Mouse (Mus musculus) liver, embryonic 16.5 days (tissue): Measurements from ENCODE around the gene Itpr1. TPM values are rescaled to one million over a fixed set of nuclear protein-coding genes. Genes with fewer than 3 reads are reported as not detected.

Experiments
- ATAC-seq: fragments of 200-750 bp; cut with Nextera tagmentation; 2 replicates; pipeline ENCODE4 v1.8.0; 2017; ENCODE audit warnings: low read depth, mild to moderate bottlenecking, moderate number of reproducible peaks, moderate library complexity
- H3K27ac ChIP-seq: fragments of 300-500 bp; sonication (generic); 2 replicates; pipeline ENCODE4 v1.5.1; 2014; ENCODE audit warnings: mild to moderate bottlenecking, low read length
- H3K27me3 ChIP-seq: fragments of 300-500 bp; sonication (generic); 2 replicates; pipeline ENCODE4 v1.6.1; 2014; ENCODE audit warnings: low read depth, low read length, mixed read lengths; ENCODE audit not compliant: control insufficient read depth, insufficient read depth
- H3K36me3 ChIP-seq: fragments of 300-500 bp; sonication (generic); 2 replicates; pipeline ENCODE4 v1.6.1; 2014; ENCODE audit warnings: mild to moderate bottlenecking; ENCODE audit not compliant: control insufficient read depth, insufficient read depth
- H3K4me1 ChIP-seq: fragments of 300-500 bp; sonication (generic); 2 replicates; pipeline ENCODE4 v1.6.1; 2014; ENCODE audit warnings: low read depth, low read length, mixed read lengths; ENCODE audit not compliant: control insufficient read depth
- H3K4me2 ChIP-seq: fragments of 300-500 bp; sonication (generic); 2 replicates; pipeline ENCODE4 v1.6.1; 2014; ENCODE audit warnings: low read depth, low read length, mixed read lengths
- H3K4me3 ChIP-seq: fragments of 300-500 bp; sonication (generic); 2 replicates; pipeline ENCODE4 v1.5.1; 2014; ENCODE audit warnings: low read depth, mild to moderate bottlenecking, low read length
- H3K9ac ChIP-seq: fragments of 300-500 bp; sonication (generic); 2 replicates; pipeline ENCODE4 v1.6.1; 2014; ENCODE audit warnings: low read depth, low read length
- H3K9me3 ChIP-seq: fragments of 300-500 bp; sonication (generic); replicated peaks from 2 replicates; pipeline ENCODE4 v1.6.1; 2016; ENCODE audit warnings: low read length; ENCODE audit not compliant: control insufficient read depth
- WGBS: fragments of 180-500 bp; shearing (Covaris S2); extraction: QIAGEN DNeasy Blood & Tissue Kit; methylation state at CpG from one replicate; pipeline ENCODE4 v1.1.7; 2014; ENCODE audit not compliant: insufficient replicate concordance; 5-methylcytosine and 5-hydroxymethylcytosine counted together
- polyA plus RNA-seq: library from polyadenylated mRNA; unstranded; fragments of >200 nt; fragmentation: Nextera tagmentation; extraction: Ambion mirVana; gene quantifications from 2 replicates; pipeline ENCODE4 v1.2.1, GENCODE M21; 2015

Gene Itpr1
- polyA plus RNA-seq, 1 experiment from 2014 or later, result 2.9 TPM

DNA sequence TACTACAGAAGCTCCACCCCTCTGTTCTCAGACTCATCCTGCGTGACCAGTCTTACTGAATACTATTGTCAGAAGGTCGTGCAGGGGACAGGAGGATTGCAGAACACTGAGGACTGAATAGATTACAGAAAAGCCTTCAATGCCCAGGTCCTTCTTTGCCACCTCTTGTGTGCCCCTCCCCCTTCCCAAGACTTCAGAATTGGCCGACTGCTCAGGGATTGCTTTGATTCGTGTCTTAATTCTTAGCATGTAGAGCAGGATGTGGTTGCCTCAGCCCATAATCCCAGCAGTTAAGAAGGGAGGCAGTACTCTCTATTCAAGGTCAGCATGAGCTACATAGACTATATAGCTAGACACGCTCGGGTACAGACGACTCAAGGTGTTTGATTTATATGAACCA, 359.8 kb downstream of the Itpr1 start:
- H3K36me3 ChIP-seq, result no peaks in the 10 kb centered on the region
- H3K4me3 ChIP-seq, result no peak overlapping the region
- H3K9ac ChIP-seq, result no peak overlapping the region
- no peaks in the 10 kb centered on the region for H3K9me3 ChIP-seq
- no peaks in the 10 kb centered on the region for H3K27me3 ChIP-seq
- H3K4me1 ChIP-seq, result peaks cover 14% of the 10 kb centered on the region
- 57% methylated on average over 7 of the region's 7 CpGs for WGBS
- H3K27ac ChIP-seq, result no peak overlapping the region
- no peak for ATAC-seq
- no peak overlapping the region for H3K4me2 ChIP-seq

GRCm38 (mm10) chr6:108577056-108577455, 364.2 kb downstream of the Itpr1 start:
- no peak overlapping the region for H3K4me2 ChIP-seq
- H3K4me1 ChIP-seq, result no peaks in the 10 kb centered on the region
- no peaks in the 10 kb centered on the region for H3K9me3 ChIP-seq
- H3K27me3 ChIP-seq, result no peaks in the 10 kb centered on the region
- no peak overlapping the region for H3K27ac ChIP-seq
- ATAC-seq, result no peak
- H3K36me3 ChIP-seq, result no peaks in the 10 kb centered on the region
- H3K4me3 ChIP-seq, result no peak overlapping the region
- H3K9ac ChIP-seq, result no peak overlapping the region
- WGBS, result 73% methylated on average over 6 of the region's 6 CpGs

GRCm38 (mm10) chr6:108588426-108588825, 375.5 kb downstream of the Itpr1 start:
- no peaks in the 10 kb centered on the region for H3K4me1 ChIP-seq
- no peaks in the 10 kb centered on the region for H3K36me3 ChIP-seq
- H3K4me3 ChIP-seq, result no peak overlapping the region
- H3K27me3 ChIP-seq, result no peaks in the 10 kb centered on the region
- no peak for ATAC-seq
- 56% methylated on average over 3 of the region's 3 CpGs for whole genome bisulfite sequencing
- H3K4me2 ChIP-seq, result no peak overlapping the region
- H3K9me3 ChIP-seq, result no peaks in the 10 kb centered on the region
- H3K9ac ChIP-seq, result no peak overlapping the region
- H3K27ac ChIP-seq, result no peak overlapping the region

- no peak overlapping the region for H3K27ac ChIP-seq
- no peak overlapping the region for H3K9ac ChIP-seq
- no peaks in the 10 kb centered on the region for H3K9me3 ChIP-seq
- H3K4me1 ChIP-seq, result no peaks in the 10 kb centered on the region
- H3K36me3 ChIP-seq, result no peaks in the 10 kb centered on the region
- no peak for ATAC-seq
- 46% methylated on average over 8 of the region's 8 CpGs for WGBS
- no peak overlapping the region for H3K4me3 ChIP-seq
- H3K4me2 ChIP-seq, result no peak overlapping the region
- no peaks in the 10 kb centered on the region for H3K27me3 ChIP-seq
Observed at GRCm38 (mm10) chr6:108592227-108592626, 379.3 kb downstream of the Itpr1 start.

DNA sequence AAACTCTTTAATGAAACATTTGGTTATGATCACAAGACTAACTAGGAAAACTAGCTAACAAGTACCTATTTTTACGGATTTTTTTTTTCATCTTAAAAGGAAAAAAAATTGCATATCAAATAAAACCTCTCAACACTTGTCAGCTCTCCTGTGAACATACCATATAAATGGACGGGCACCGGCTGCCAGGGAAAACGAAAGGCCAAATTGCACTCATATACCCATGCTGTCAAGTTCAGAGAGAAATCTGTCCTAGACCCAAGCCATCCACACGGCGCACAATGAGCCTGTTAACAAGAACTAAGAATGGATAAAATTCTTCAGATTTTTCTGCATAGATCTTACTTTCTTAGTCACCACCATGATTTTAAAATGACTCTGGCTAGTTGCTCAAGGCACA, 379.7 kb downstream of the Itpr1 start:
- no peak for ATAC-seq
- Histone ChIP-seq H3K27me3 (no peaks in the 10 kb centered on the region), H3K9me3 (no peaks in the 10 kb centered on the region), H3K4me1 (no peaks in the 10 kb centered on the region), H3K4me2 (no peak overlapping the region), H3K36me3 (no peaks in the 10 kb centered on the region), H3K27ac (no peak overlapping the region), H3K4me3 (no peak overlapping the region), H3K9ac (no peak overlapping the region)
- WGBS, result 73% methylated on average over 6 of the region's 6 CpGs

DNA sequence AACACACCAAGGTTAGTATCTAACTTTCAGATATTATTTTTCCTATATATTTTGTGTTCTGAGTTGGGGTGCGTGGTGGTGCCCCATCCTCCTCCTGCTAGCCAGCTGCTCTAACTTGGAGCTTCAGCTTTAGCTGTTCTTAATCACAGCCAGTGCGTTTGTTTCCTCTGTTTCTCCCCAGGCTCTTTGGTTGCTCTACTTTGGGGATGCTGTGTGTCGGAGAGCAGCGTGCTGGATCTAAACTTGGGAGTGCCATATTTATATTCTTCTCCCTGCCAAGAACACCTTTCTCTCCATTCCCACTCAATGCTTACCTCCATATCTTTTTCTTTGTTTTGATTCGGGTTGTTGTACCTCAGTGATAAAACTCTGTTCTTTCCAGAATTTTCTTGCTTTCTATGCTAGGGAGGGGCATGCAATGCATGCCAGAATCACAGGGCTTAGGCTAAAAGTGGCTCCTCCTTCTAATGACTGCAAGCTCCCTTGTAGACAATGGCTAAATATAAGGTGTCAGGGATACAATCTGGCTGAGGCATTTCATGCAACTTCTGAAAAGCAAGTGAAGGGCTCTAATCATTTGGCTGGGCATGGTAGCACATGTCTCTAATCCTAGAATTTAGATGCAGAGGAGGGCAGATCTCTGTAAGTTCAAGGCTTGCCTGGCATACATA, 381.4 kb downstream of the Itpr1 start:
- Histone ChIP-seq H3K27ac (no peak overlapping the region), H3K36me3 (no peaks in the 10 kb centered on the region), H3K4me2 (no peak overlapping the region), H3K9me3 (no peaks in the 10 kb centered on the region), H3K4me3 (no peak overlapping the region), H3K9ac (no peak overlapping the region), H3K4me1 (no peaks in the 10 kb centered on the region), H3K27me3 (no peaks in the 10 kb centered on the region)
- no peak for ATAC-seq
- WGBS, result 60% methylated on average over 5 of the region's 5 CpGs

DNA sequence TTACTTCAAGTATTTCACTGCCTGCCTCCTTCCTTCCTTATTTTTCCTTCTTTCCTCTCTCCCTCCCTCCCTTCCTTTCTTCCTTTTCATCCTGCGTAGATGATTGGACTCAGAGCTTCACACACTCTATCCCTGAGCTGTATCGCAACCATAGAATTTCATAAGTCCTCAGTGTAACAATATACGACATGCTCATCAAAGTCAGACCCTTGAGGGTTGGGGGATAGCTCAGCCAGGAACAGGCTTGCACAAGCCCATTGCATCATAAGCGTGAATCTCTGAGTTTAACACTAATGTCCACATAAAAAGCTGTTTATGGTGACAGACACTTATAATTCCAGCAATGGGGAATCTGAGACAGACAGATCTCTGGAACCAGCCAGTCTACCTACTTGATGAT, 385.8 kb downstream of the Itpr1 start:
- H3K36me3 ChIP-seq, result no peaks in the 10 kb centered on the region
- ATAC-seq, result no peak
- no peak overlapping the region for H3K9ac ChIP-seq
- 64% methylated on average over 4 of the region's 4 CpGs for WGBS
- H3K27me3 ChIP-seq, result no peaks in the 10 kb centered on the region
- no peaks in the 10 kb centered on the region for H3K9me3 ChIP-seq
- no peak overlapping the region for H3K4me3 ChIP-seq
- H3K4me2 ChIP-seq, result no peak overlapping the region
- no peak overlapping the region for H3K27ac ChIP-seq
- no peaks in the 10 kb centered on the region for H3K4me1 ChIP-seq

GRCm38 (mm10) chr6:108599317-108599716, 386.4 kb downstream of the Itpr1 start:
- Histone ChIP-seq H3K4me2 (no peak overlapping the region), H3K9me3 (no peaks in the 10 kb centered on the region), H3K9ac (no peak overlapping the region), H3K4me1 (no peaks in the 10 kb centered on the region), H3K27ac (no peak overlapping the region), H3K36me3 (no peaks in the 10 kb centered on the region), H3K4me3 (no peak overlapping the region), H3K27me3 (no peaks in the 10 kb centered on the region)
- no peak for ATAC-seq
- WGBS, result 45% methylated on average over 2 of the region's 2 CpGs
